Mouse (Mus musculus) embryonic fibroblast, embryonic 13.5 days (primary cell): Measurements from ENCODE around the gene Cd9.

Source experiments
- CTCF ChIP-seq: IDR thresholded peaks from 2 replicates; pipeline ENCODE4 v1.5.1; 2011; ENCODE audit warnings: mild to moderate bottlenecking, control low read depth, low read length, moderate library complexity, borderline replicate concordance; ENCODE audit not compliant: insufficient read depth
- POLR2A ChIP-seq: IDR thresholded peaks from 2 replicates; pipeline ENCODE4 v1.6.1; 2011; ENCODE audit warnings: low read depth, mild to moderate bottlenecking, control low read depth, low read length, moderate library complexity

- no peak for TF ChIP-seq CTCF
- TF ChIP-seq POLR2A, result no peak
These were observed 39.9 kb downstream of the Cd9 start for GRCm38 (mm10) chr6:125454731-125455130.
